Mouse (Mus musculus) adipocyte (in vitro differentiated cells): Measurements from ENCODE around the gene Avpi1.

Source experiments
- DNase-seq: peaks from one replicate; pipeline ENCODE4 v3.0.0-alpha.2; 2016; ENCODE audit warnings: low spot score

Avpi1 gene

GRCm38 (mm10) chr19:42128787-42129508 lies at the start of gene Avpi1:
Gene Avpi1, minus strand, starts transcription at chr19:42129059.
- peak; percentile 99 for DNase-seq

GRCm38 (mm10) chr19:42177461-42177860 lies 48.6 kb upstream of the Avpi1 start:
- no peak for DNase-seq

GRCm38 (mm10) chr19:42176841-42177240 lies 48.0 kb upstream of the Avpi1 start:
- DNase-seq, result no peak

- DNase-seq, result peak; percentile 91
These were observed 41.4 kb upstream of the Avpi1 start for GRCm38 (mm10) chr19:42170025-42170969.

- DNase-seq, result no peak
These were observed 40.6 kb upstream of the Avpi1 start for GRCm38 (mm10) chr19:42169322-42169975.

- no peak for DNase-seq
These were observed 38.6 kb upstream of the Avpi1 start for GRCm38 (mm10) chr19:42167489-42167888.

GRCm38 (mm10) chr19:42166766-42167165 lies 37.9 kb upstream of the Avpi1 start:
- peak; percentile 85 for DNase-seq

GRCm38 (mm10) chr19:42166130-42166529 lies 37.3 kb upstream of the Avpi1 start:
- DNase-seq, result peak; percentile 96

GRCm38 (mm10) chr19:42164188-42164587 lies 35.3 kb upstream of the Avpi1 start:
- no peak for DNase-seq

GRCm38 (mm10) chr19:42163764-42164163 lies 34.9 kb upstream of the Avpi1 start, which contains the start of gene Zfyve27:
Gene Zfyve27, plus strand, starts transcription at chr19:42163951.
- no peak for DNase-seq

- DNase-seq, result no peak
These were observed 29.6 kb upstream of the Avpi1 start for GRCm38 (mm10) chr19:42158246-42159017.

- DNase-seq, result peak; percentile 53
These were observed 28.8 kb upstream of the Avpi1 start for GRCm38 (mm10) chr19:42157493-42158237.

GRCm38 (mm10) chr19:42151990-42152389 lies 23.1 kb upstream of the Avpi1 start:
- DNase-seq, result peak; percentile 97

GRCm38 (mm10) chr19:42148569-42148860 lies 19.7 kb upstream of the Avpi1 start:
- DNase-seq, result peak; percentile 72

- DNase-seq, result peak; percentile 74
These were observed 19.1 kb upstream of the Avpi1 start for GRCm38 (mm10) chr19:42147769-42148568.

GRCm38 (mm10) chr19:42147170-42147768 lies 18.4 kb upstream of the Avpi1 start, which contains the start of gene Marveld1:
Gene Marveld1, plus strand, starts transcription at chr19:42147400.
- DNase-seq, result peak; percentile 93

- peak; percentile 89 for DNase-seq
These were observed 17.6 kb upstream of the Avpi1 start for GRCm38 (mm10) chr19:42146276-42147010.

GRCm38 (mm10) chr19:42145731-42146130 lies 16.9 kb upstream of the Avpi1 start:
- no peak for DNase-seq

GRCm38 (mm10) chr19:42145210-42145609 lies 16.4 kb upstream of the Avpi1 start:
- no peak for DNase-seq
